Mouse (Mus musculus): ENCODE results near the gene Adra2b. TPM values are rescaled to one million over a fixed set of nuclear protein-coding genes. Genes with fewer than 3 reads are reported as not detected.

Adra2b gene
- total and polyA plus RNA-seq, 3 experiments, result not detected

GRCm38 (mm10) chr2:127335767-127336496 lies 27.1 kb upstream of the Adra2b start, which contains the start of gene Dusp2:
Gene Dusp2 (plus strand): TSS chr2:127336159.
- Histone ChIP-seq H3K36me3 (ENCODE audit: control insufficient read depth in 1 of 2, insufficient read depth in 2 of 2, low read length in 2 of 2) (peaks cover 0 to 12% of the 10 kb centered on the region in 2 experiments; a peak in 2 of 4 replicates), H3K27me3 (ENCODE audit: control insufficient read depth in 1 of 2, insufficient read depth in 2 of 2, low read length in 2 of 2) (no peaks in the 10 kb centered on the region), H3K27ac (ENCODE audit: control insufficient read depth, low read depth, low read length) (peak within 1 kb of the TSS; percentile 66), H3K9ac (ENCODE audit: control insufficient read depth, low read depth, low read length, poor library complexity, severe bottlenecking) (peak within 1 kb of the TSS; percentile 83), H3K9me3 (replicated peaks; ENCODE audit: insufficient read depth, low read length) (no peaks in the 10 kb centered on the region), H3K4me1 (ENCODE audit: control insufficient read depth in 1 of 2, insufficient read depth in 2 of 2, low read length in 2 of 2) (peaks cover 0 to 20% of the 10 kb centered on the region in 2 experiments; a peak in 3 of 4 replicates), H3K79me2 (ENCODE audit: control insufficient read depth, insufficient read depth, low read length, poor library complexity) (peaks cover 12% of the 10 kb centered on the region), H3K4me3 (ENCODE audit: control insufficient read depth in 1 of 2, insufficient read depth in 1 of 2, low read depth in 2 of 2, low read length in 2 of 2) (peak within 1 kb of the TSS; percentile 70 to 78)
- TF ChIP-seq MYB (IDR thresholded peaks at IDR 0.05; ENCODE audit: low read depth, low read length) (no peak), TCF12 (IDR thresholded peaks at IDR 0.05; ENCODE audit: low read depth, low read length) (peak; percentile 39; the same call in 1 of the 2 replicates), USF2 (IDR thresholded peaks at IDR 0.05; ENCODE audit: borderline replicate concordance in 1 of 2, insufficient read depth in 1 of 2, low read depth in 1 of 2, low read length in 2 of 2) (no peak), ZC3H11A (IDR thresholded peaks at IDR 0.05; ENCODE audit: low read depth, low read length) (no peak), SIN3A (IDR thresholded peaks at IDR 0.05; ENCODE audit: low read length) (peak; percentile 66), MYC (IDR thresholded peaks at IDR 0.05; ENCODE audit: low read depth, low read length) (peak; percentile 41; the same call in 1 of the 2 replicates), MAZ (IDR thresholded peaks at IDR 0.05; ENCODE audit: low read depth, low read length) (no peak; the same call in 1 of the 2 replicates), GATA1 (IDR thresholded peaks at IDR 0.05; ENCODE audit: low read depth, low read length) (no peak), UBTF (IDR thresholded peaks at IDR 0.05; ENCODE audit: borderline replicate concordance, insufficient read depth, low read depth, low read length) (peak; percentile 47; the same call in 1 of the 2 replicates), USF1 (IDR thresholded peaks at IDR 0.05; ENCODE audit: low read depth, low read length) (peak; percentile 79), NELFE (IDR thresholded peaks at IDR 0.05; ENCODE audit: low read depth, low read length) (peak; percentile 95), POLR2A (IDR thresholded peaks at IDR 0.05; ENCODE audit: control insufficient read depth in 1 of 2, insufficient read depth in 1 of 2, low read depth in 1 of 2, low read length in 2 of 2, poor library complexity in 1 of 2) (peak; percentile 89 to 96), ETS1 (IDR thresholded peaks at IDR 0.05; ENCODE audit: low read depth, low read length) (peak; percentile 7; the same call in 1 of the 2 replicates), ZKSCAN1 (IDR thresholded peaks at IDR 0.05; ENCODE audit: low read depth, low read length) (no peak), RCOR1 (IDR thresholded peaks at IDR 0.05; ENCODE audit: low read depth, low read length) (no peak), ZNF384 (IDR thresholded peaks at IDR 0.05; ENCODE audit: low read depth, low read length) (no peak), CHD1 (IDR thresholded peaks at IDR 0.05; ENCODE audit: low read depth, low read length) (no peak; the same call in 1 of the 2 replicates), BHLHE40 (IDR thresholded peaks at IDR 0.05; ENCODE audit: borderline replicate concordance, low read depth, low read length) (peak; percentile 18; the same call in 1 of the 2 replicates), ELF1 (IDR thresholded peaks at IDR 0.05; ENCODE audit: low read depth, low read length) (peak; percentile 61; the same call in 1 of the 2 replicates), EP300 (IDR thresholded peaks at IDR 0.05; ENCODE audit: low read depth in 1 of 2, low read length in 2 of 2) (0 out of 4 replicates have a peak, but pooled peaks of 1 of the 2 experiments have one; percentile 5), POLR2AphosphoS5 (IDR thresholded peaks at IDR 0.05; ENCODE audit: borderline replicate concordance, low read depth, low read length) (no peak), CTCF (IDR thresholded peaks at IDR 0.05 in 2 of 3, conservative IDR thresholded peaks at IDR 0.05 in 1 of 3; ENCODE audit: control insufficient read depth in 1 of 3, insufficient read depth in 1 of 3, low read depth in 2 of 3, low read length in 3 of 3, poor library complexity in 1 of 3, severe bottlenecking in 1 of 3) (no peak), POLR2AphosphoS2 (IDR thresholded peaks at IDR 0.05; ENCODE audit: low read length) (peak; percentile 84), MAX (IDR thresholded peaks at IDR 0.05; ENCODE audit: low read length) (peak; percentile 88), JUND (IDR thresholded peaks at IDR 0.05; ENCODE audit: low read depth, low read length) (no peak), TBP (IDR thresholded peaks at IDR 0.05; ENCODE audit: low read depth, low read length) (peak; percentile 84), NRF1 (IDR thresholded peaks at IDR 0.05; ENCODE audit: insufficient read depth, low read depth, low read length, poor library complexity, severe bottlenecking) (0 out of 2 replicates have a peak, but pooled peaks have one; percentile 9), ZMIZ1 (IDR thresholded peaks at IDR 0.05; ENCODE audit: low read depth, low read length) (peak; percentile 96), MXI1 (IDR thresholded peaks at IDR 0.05; ENCODE audit: low read depth, low read length) (peak; percentile 80; the same call in 1 of the 2 replicates), MEF2A (IDR thresholded peaks at IDR 0.05; ENCODE audit: extremely low read depth, insufficient replicate concordance, low read depth, low read length, poor library complexity, severe bottlenecking) (no peak), RAD21 (IDR thresholded peaks at IDR 0.05; ENCODE audit: low read depth, low read length) (no peak), CHD2 (IDR thresholded peaks at IDR 0.05; ENCODE audit: low read length) (no peak), KAT2A (conservative IDR thresholded peaks at IDR 0.05; ENCODE audit: low read depth, low read length) (no peak), HCFC1 (IDR thresholded peaks at IDR 0.05; ENCODE audit: low read depth, low read length) (0 out of 2 replicates have a peak, but pooled peaks have one; percentile 42), MAFK (IDR thresholded peaks at IDR 0.05; ENCODE audit: borderline replicate concordance, low read depth, low read length) (no peak)
- peak; percentile 93 for DNase-seq (ENCODE audit: low read depth, low spot score)
